Mouse (Mus musculus): Measurements from ENCODE around the gene Atg4d. TPM values are rescaled to one million over a fixed set of nuclear protein-coding genes. Genes with fewer than 3 reads are reported as not detected.
A peak's percentile ranks its signal among the peaks of the same experiment; 100 is the strongest.
"Not testable (repeated sequence)": the region's sequence is repeated elsewhere in the genome, so short reads cannot be mapped to it uniquely, and the experiment has no call there.

Gene Atg4d
- polyA plus RNA-seq, 1 experiment from 2014 or later = 51.8 TPM

DNA sequence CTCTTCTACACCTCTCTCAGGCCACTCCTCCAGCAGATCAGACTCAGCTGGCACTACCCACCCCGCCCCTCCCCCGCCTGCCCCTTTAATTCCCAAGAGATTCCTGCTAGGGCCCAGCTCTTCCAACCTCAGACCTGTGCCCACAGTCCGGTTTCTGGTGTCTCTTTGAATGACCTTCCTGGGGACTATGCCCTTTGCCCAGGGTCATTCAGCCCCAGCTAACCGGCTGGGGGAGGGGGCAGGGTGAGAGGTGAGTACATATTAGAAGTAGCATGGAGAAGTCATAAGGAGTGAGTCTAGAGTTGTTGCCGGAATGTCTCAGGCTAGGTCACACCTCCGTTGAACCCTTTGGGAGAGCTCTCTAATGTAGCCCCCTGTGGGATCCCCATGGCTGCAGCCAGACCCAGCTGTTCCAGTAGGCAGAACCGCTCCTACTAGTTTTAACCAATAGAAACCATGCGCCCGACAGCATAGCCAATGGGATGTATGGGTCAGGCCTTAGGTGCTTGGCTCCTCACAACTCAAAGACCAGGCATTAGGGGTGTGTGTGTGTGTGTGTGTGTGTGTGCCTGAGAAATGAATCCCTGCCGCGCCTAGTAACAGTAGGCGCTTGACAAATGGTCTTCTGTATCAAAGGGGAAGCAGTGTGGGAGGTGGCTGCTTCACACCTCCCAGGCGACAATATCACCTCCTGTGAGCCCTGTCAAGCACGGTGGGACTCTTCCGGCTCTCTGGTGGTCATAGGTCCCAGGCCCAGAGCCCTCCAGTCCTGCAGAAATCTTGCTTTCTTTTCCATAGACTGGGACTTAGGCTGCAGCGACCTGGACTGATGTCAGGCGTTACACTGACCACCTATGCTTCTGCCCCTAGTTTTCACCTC, 15.2 kb upstream of the Atg4d start:
- Histone ChIP-seq H3K4me1 (replicated peaks; ENCODE audit: control insufficient read depth, insufficient read depth, low read length) (peaks cover 7% of the 10 kb centered on the region), H3K9ac (replicated peaks; ENCODE audit: low read depth, low read length) (no peak overlapping the region), H3K36me3 (ENCODE audit: control insufficient read depth, insufficient read depth) (no peaks in the 10 kb centered on the region), H3K27ac (ENCODE audit: low read length) (no peak overlapping the region), H3K4me2 (ENCODE audit: low read length) (no peak overlapping the region), H3K4me3 (replicated peaks; ENCODE audit: low read length) (no peak overlapping the region), H3K27me3 (replicated peaks; ENCODE audit: control insufficient read depth, insufficient read depth, low read length) (peaks cover 47% of the 10 kb centered on the region), H3K9me3 (ENCODE audit: control insufficient read depth, low read length) (no peaks in the 10 kb centered on the region)
- no peak for ATAC-seq
- WGBS = 48% methylated on average over 17 of the region's 17 CpGs

DNA sequence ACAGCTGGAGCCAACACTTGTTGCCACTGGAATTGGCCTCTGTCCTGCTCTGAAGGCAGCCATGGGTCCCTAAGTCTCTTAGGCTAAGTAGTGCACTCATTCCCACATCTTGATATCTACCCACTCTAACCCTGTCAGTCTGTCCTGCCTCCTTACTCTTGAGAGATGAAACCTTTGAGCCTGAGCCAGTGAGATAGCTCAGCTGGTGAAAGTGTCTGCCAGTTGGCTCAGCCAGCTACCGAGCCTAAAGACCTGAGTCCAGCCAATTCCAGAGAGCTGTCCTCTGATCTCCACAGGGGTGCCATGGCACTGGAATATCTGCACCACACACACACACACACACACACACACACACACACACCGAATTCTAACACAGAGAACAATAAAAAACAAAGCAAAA, 14.6 kb upstream of the Atg4d start:
- Histone ChIP-seq H3K36me3 (ENCODE audit: control insufficient read depth, insufficient read depth) (no peaks in the 10 kb centered on the region), H3K4me1 (replicated peaks; ENCODE audit: control insufficient read depth, insufficient read depth, low read length) (0 out of 2 replicates have a peak, but pooled peaks cover 4% of the 10 kb centered on the region), H3K9ac (replicated peaks; ENCODE audit: low read depth, low read length) (no peak overlapping the region), H3K4me3 (replicated peaks; ENCODE audit: low read length) (no peak overlapping the region), H3K27me3 (replicated peaks; ENCODE audit: control insufficient read depth, insufficient read depth, low read length) (peaks cover 41% of the 10 kb centered on the region), H3K4me2 (ENCODE audit: low read length) (no peak overlapping the region), H3K9me3 (ENCODE audit: control insufficient read depth, low read length) (no peaks in the 10 kb centered on the region), H3K27ac (ENCODE audit: low read length) (no peak overlapping the region)
- WGBS = 49% methylated on average over 2 of the region's 2 CpGs
- ATAC-seq = no peak

DNA sequence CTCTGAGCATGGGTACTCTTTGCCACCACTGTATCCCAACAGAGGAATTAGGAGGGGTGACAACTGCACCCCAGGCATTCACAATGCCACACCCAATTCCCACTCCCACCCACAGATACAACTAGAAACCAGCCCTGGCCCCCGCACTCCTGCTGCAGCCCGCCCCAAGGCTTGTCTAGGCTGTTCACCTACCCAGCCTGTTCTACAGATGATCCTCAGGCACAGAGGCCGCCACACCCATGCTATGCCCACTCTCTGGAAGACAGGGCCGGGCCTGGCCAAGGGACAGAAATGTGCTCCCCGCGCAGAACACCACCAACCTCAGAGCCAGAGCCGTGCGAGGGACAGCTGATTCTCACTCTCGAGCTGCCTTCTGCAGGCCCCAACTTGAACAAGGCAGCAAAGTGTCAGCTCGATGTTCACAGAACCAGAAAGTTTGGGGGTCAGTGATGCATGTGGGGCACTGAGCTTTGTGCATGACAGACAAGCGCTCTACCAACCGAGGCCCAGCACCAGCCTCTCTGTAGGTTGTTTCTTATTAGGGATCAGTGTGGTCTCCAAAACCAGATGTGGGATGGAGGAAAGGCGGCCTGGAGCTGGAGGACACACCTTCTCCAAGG, 13.9 kb upstream of the Atg4d start:
- H3K9ac ChIP-seq (replicated peaks; ENCODE audit: low read depth, low read length) = no peak overlapping the region
- peaks cover 35% of the 10 kb centered on the region for H3K27me3 ChIP-seq (replicated peaks; ENCODE audit: control insufficient read depth, insufficient read depth, low read length)
- H3K36me3 ChIP-seq (ENCODE audit: control insufficient read depth, insufficient read depth) = no peaks in the 10 kb centered on the region
- H3K4me2 ChIP-seq (ENCODE audit: low read length) = no peak overlapping the region
- 81% methylated on average over 13 of the region's 13 CpGs for WGBS
- H3K9me3 ChIP-seq (ENCODE audit: control insufficient read depth, low read length) = no peaks in the 10 kb centered on the region
- no peak for ATAC-seq
- no peak overlapping the region for H3K4me3 ChIP-seq (replicated peaks; ENCODE audit: low read length)
- 0 out of 2 replicates have a peak, but pooled peaks cover 4% of the 10 kb centered on the region for H3K4me1 ChIP-seq (replicated peaks; ENCODE audit: control insufficient read depth, insufficient read depth, low read length)
- H3K27ac ChIP-seq (ENCODE audit: low read length) = no peak overlapping the region

DNA sequence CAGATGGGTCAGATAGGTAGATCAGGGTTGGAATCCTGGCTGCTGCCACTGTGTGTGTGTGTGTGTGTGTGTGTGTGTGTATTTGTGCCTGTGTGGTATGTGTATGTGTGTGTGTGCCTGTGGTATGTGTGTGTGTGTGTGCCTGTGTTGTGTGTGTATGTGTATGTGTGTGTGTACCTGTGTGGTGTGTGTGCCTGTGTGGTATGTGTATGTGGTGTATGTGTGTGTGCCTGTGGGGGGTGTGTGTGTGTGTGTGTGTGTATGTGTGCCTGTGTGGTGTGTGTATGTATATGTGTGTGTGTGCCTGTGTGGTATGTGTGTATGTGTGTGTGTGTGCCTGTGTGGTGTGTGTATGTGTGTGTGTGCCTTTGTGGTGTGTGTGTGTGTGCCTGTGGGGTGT, 10.4 kb upstream of the Atg4d start:
- no peak for ATAC-seq
- no peaks in the 10 kb centered on the region for H3K36me3 ChIP-seq (ENCODE audit: control insufficient read depth, insufficient read depth)
- no peaks in the 10 kb centered on the region for H3K9me3 ChIP-seq (ENCODE audit: control insufficient read depth, low read length)
- no peaks in the 10 kb centered on the region for H3K4me1 ChIP-seq (replicated peaks; ENCODE audit: control insufficient read depth, insufficient read depth, low read length)
- no peak overlapping the region for H3K4me2 ChIP-seq (ENCODE audit: low read length)
- no peak overlapping the region for H3K9ac ChIP-seq (replicated peaks; ENCODE audit: low read depth, low read length)
- H3K27me3 ChIP-seq (replicated peaks; ENCODE audit: control insufficient read depth, insufficient read depth, low read length) = peaks cover 6% of the 10 kb centered on the region
- no peak overlapping the region for H3K27ac ChIP-seq (ENCODE audit: low read length)
- H3K4me3 ChIP-seq (replicated peaks; ENCODE audit: low read length) = no peak overlapping the region

DNA sequence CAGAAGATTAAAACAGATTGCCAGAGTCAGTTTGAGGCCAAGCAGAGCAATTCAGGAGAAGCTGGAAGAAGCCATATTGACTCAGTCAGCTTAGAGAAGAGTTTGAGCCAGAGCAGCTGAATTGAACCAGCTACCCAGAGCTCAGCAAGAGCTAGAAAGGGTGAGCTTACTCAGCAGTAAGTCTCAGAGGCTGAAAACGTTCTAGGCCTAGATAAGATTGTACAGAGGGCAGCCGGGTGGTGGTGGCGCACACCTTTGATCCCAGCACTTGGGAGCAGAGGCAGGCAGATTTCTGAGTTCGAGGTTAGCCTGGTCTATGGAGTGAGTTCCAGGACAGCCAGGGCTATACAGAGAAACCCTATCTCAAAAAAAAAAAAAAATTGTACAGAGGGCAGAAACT, 8.7 kb upstream of the Atg4d start:
- H3K36me3 ChIP-seq (ENCODE audit: control insufficient read depth, insufficient read depth); H3K9me3 ChIP-seq (ENCODE audit: control insufficient read depth, low read length); H3K27me3 ChIP-seq (replicated peaks; ENCODE audit: control insufficient read depth, insufficient read depth, low read length); H3K9ac ChIP-seq (replicated peaks; ENCODE audit: low read depth, low read length); H3K4me2 ChIP-seq (ENCODE audit: low read length); ATAC-seq; H3K27ac ChIP-seq (ENCODE audit: low read length); H3K4me3 ChIP-seq (replicated peaks; ENCODE audit: low read length); H3K4me1 ChIP-seq (replicated peaks; ENCODE audit: control insufficient read depth, insufficient read depth, low read length): not testable (repeated sequence)
- 75% methylated on average over 4 of the region's 4 CpGs for WGBS

DNA sequence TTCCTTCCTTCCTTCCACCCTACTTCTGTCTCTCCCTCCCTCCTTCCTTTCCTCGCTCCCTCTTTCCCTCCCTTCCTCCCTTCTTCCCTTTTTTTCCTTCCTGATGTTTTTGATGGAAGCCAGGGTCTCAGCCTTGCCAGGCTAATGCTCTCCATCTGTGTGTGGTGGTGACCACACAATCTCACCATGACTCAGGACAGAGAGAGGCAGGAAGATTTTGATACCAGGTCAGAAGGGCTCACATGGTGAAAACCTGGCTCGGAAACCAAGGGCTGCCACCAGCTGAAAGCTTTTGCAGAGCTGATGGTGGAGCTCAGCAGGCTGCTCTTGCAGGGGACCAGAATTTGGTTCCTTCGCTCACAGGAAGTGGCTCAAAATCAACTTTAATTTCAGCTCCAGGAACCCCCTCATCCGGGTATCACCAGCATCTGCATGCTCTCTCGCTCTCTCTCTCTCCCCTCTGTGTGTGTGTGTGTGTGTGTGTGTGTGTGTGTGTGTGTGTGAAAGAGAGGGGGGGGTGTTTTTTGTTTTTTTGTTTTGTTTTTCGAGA, 4.5 kb upstream of the Atg4d start:
- Histone ChIP-seq H3K9ac (replicated peaks; ENCODE audit: low read depth, low read length) (no peak overlapping the region), H3K36me3 (ENCODE audit: control insufficient read depth, insufficient read depth) (no peaks in the 10 kb centered on the region), H3K9me3 (ENCODE audit: control insufficient read depth, low read length) (no peaks in the 10 kb centered on the region), H3K27ac (ENCODE audit: low read length) (no peak overlapping the region), H3K4me3 (replicated peaks; ENCODE audit: low read length) (no peak overlapping the region), H3K4me1 (replicated peaks; ENCODE audit: control insufficient read depth, insufficient read depth, low read length) (peaks cover 4% of the 10 kb centered on the region), H3K27me3 (replicated peaks; ENCODE audit: control insufficient read depth, insufficient read depth, low read length) (no peaks in the 10 kb centered on the region), H3K4me2 (ENCODE audit: low read length) (no peak overlapping the region)
- no peak for ATAC-seq
- WGBS = 77% methylated on average over 6 of the region's 6 CpGs

DNA sequence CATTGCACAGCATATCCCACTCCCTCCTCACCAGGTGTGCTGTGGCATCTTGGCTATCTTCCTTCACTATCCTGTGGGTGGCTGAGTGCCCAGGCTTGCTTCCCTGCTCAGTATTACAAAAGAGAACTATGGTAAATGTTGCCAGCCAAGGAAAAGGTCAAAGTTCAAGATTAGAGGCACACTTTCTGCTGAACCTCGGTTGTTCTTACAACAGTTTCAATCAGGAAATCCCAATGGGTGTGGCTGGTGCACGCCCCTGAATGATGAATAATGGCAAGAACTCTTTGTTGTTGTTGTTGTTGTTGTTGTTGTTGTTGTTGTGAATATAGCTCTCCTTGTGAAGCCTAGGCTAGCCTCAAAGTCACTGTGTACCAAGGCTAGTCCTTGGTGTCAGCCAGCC, 3.3 kb upstream of the Atg4d start:
- H3K27me3 ChIP-seq (replicated peaks; ENCODE audit: control insufficient read depth, insufficient read depth, low read length) = no peaks in the 10 kb centered on the region
- H3K4me1 ChIP-seq (replicated peaks; ENCODE audit: control insufficient read depth, insufficient read depth, low read length) = peaks cover 16% of the 10 kb centered on the region
- no peak overlapping the region for H3K4me3 ChIP-seq (replicated peaks; ENCODE audit: low read length)
- no peak for ATAC-seq
- no peak overlapping the region for H3K4me2 ChIP-seq (ENCODE audit: low read length)
- no peaks in the 10 kb centered on the region for H3K9me3 ChIP-seq (ENCODE audit: control insufficient read depth, low read length)
- no peak overlapping the region for H3K9ac ChIP-seq (replicated peaks; ENCODE audit: low read depth, low read length)
- 62% methylated on average over 2 of the region's 2 CpGs for WGBS
- H3K36me3 ChIP-seq (ENCODE audit: control insufficient read depth, insufficient read depth) = no peaks in the 10 kb centered on the region
- no peak overlapping the region for H3K27ac ChIP-seq (ENCODE audit: low read length)

DNA sequence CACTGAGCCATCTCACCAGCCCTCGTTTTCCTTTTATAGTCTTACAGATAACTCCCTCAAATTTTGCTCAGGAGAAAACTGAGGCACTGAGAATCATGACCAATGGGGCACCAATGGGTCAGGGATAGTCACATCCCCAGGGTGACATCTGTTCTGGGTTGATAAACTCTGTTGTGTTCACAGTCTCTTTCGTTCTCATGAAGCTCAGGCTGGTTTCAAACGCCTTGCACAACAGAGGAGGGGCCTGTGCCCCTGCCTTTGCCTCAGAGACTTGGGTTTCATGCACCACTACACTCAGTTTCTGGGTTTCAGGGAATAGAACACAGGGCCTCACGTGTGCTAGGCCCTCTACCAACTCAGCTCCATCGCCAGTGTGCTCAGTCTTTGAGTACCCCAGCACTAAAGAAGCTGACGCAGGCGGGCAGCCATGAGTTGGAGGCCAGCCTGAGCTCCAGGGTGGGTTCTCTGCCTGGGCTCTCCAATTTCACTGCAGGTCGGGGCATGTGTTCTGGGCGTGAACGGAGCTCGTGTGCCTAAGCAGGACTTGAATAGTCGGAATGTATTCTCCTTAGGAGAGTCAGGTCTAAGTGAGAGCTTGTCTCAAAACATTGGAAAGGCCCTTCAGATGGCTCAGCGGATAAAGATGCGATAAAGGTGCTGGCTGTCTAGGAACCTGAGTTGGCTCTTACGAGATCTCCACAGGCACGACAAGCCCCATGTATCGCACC, 657 bp upstream of the Atg4d start:
- H3K4me2 ChIP-seq (ENCODE audit: low read length) = peak overlapping the region; percentile 72
- H3K36me3 ChIP-seq (ENCODE audit: control insufficient read depth, insufficient read depth) = peaks cover 6% of the 10 kb centered on the region; the same call in 1 of the 2 replicates
- H3K4me1 ChIP-seq (replicated peaks; ENCODE audit: control insufficient read depth, insufficient read depth, low read length) = peaks cover 18% of the 10 kb centered on the region
- peak overlapping the region; percentile 76 for H3K9ac ChIP-seq (replicated peaks; ENCODE audit: low read depth, low read length)
- peak overlapping the region; percentile 55; the same call in 1 of the 2 replicates for H3K27ac ChIP-seq (ENCODE audit: low read length)
- 16% methylated on average over 17 of the region's 17 CpGs for WGBS
- no peaks in the 10 kb centered on the region for H3K27me3 ChIP-seq (replicated peaks; ENCODE audit: control insufficient read depth, insufficient read depth, low read length)
- ATAC-seq = no peak; the same call in 1 of the 2 replicates
- H3K9me3 ChIP-seq (ENCODE audit: control insufficient read depth, low read length) = no peaks in the 10 kb centered on the region
- H3K4me3 ChIP-seq (replicated peaks; ENCODE audit: low read length) = peak overlapping the region; percentile 63

DNA sequence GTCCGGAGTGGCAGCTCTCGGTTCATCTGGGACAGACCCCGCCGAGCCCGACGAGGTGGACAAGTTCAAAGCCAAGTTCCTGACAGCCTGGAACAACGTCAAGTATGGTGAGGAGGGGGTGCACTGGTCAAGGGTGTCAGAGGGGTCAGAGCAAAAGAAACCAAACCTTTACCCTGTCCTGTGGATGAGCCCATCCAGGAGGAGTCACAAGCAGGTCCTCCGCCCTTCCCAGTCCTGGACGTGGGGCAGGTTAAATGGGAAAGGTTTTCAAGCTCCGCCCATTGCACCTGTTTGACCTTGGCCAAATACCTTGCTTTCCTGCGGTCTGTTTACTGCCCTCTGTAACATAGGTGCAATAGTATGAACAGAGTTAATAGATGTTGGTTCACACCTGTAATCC, 518 bp downstream of the Atg4d start:
- no peak for ATAC-seq
- H3K36me3 ChIP-seq (ENCODE audit: control insufficient read depth, insufficient read depth) = peaks cover 6% of the 10 kb centered on the region; the same call in 1 of the 2 replicates
- H3K9ac ChIP-seq (replicated peaks; ENCODE audit: low read depth, low read length) = peak overlapping the region; percentile 76
- peak overlapping the region; percentile 49; the same call in 1 of the 2 replicates for H3K27ac ChIP-seq (ENCODE audit: low read length)
- no peaks in the 10 kb centered on the region for H3K27me3 ChIP-seq (replicated peaks; ENCODE audit: control insufficient read depth, insufficient read depth, low read length)
- peaks cover 18% of the 10 kb centered on the region for H3K4me1 ChIP-seq (replicated peaks; ENCODE audit: control insufficient read depth, insufficient read depth, low read length)
- H3K4me3 ChIP-seq (replicated peaks; ENCODE audit: low read length) = peak overlapping the region; percentile 63
- no peaks in the 10 kb centered on the region for H3K9me3 ChIP-seq (ENCODE audit: control insufficient read depth, low read length)
- WGBS = 5% methylated on average over 11 of the region's 11 CpGs
- peak overlapping the region; percentile 84 for H3K4me2 ChIP-seq (ENCODE audit: low read length)

All from forebrain, embryonic 16.5 days (tissue).